Mouse (Mus musculus): ENCODE measurements at regions not wholly inside any gene's neighbourhood (a gene's known extent, or its start where the extent isn't known, plus 50 kb on each side); places are given as distances from the start of the nearest gene placed in this dataset.

GRCm38 (mm10) chr3:42205640-42206039 is 463.2 kb downstream of the D3Ertd751e start:
- TF ChIP-seq CTCF (IDR thresholded peaks at IDR 0.05; ENCODE audit: low read depth) (no peak), EP300 (optimal IDR thresholded peaks at IDR 0.05) (no peak)
